Mouse (Mus musculus): ENCODE measurements around the gene Cptp.

The Cptp gene

DNA sequence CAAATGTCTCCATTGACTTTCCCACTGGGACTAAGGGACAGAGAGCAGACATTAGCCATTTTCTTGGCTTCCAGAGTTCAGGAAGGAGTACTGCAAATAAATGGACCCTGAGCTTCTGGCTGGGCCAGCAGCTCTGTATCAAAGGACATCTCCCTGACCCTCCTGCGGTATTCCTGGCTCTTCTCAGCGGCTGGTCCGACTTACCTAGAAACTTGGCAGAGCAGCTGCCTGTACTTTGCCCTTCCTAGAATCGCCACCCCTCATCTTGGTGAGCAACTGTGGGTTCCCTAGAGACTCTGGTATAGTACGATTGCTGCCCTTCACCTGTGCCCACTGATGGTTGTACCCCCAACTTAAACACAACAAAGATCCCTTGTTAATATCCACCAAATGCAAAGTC lies 26.0 kb downstream of the Cptp start:
- no peak for DNase-seq (ENCODE audit: inconsistent age in 2 of 2, low spot score in 1 of 2)

- no peak for DNase-seq (ENCODE audit: inconsistent age in 2 of 2, low spot score in 1 of 2)
Measured at GRCm38 (mm10) chr4:155841651-155842270, 27.5 kb downstream of the Cptp start.

- DNase-seq (ENCODE audit: inconsistent age in 2 of 2, low spot score in 1 of 2), result peak; percentile 78 to 90
Measured at GRCm38 (mm10) chr4:155841003-155841454, 28.2 kb downstream of the Cptp start.

DNA sequence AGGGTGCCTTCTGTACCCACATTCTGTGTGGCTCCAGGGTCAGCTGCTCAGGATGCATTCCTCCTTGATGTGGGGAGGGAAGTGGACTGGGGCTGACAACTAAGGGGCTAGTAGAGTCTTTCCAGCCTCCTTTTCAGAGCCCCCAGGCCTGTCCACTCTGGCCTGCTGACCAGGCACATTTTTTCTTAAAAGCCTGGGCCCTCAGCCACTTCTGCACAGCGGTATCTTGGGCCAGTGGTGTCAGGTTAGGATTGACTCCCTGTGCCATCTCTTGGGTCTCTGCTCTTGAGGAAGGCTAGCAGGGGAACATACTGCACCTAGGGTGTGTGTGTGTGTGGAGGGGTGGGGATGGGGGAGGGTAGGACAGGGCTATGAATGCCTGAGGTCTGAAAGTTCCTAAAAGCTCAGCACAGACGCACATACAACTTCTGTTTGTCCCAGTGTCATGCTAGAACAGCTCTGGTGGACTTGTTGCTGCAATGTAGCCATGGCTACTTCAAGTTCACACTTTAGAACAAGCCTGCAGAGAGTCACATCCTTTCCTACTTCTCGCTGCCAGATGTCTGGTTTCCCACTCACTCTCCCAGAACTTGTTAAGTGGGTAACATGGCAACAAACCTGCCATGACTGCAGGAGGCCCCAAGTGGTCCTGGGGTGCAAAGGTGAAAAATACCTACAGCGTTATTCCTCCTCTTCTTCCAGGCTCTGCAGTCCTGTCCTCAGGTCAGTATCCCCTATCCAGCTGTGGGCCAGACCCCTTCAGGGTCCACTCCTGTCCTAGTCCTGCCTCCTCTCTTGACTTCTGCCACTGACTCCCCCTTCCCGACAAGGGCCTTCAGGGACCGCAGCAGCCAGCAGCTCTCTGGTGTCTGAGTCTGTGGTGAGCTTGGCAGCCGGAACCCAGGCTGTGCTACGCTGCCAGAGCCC lies 28.9 kb downstream of the Cptp start:
- peak in 1 of 2 experiments; percentile 19 for DNase-seq (ENCODE audit: inconsistent age in 2 of 2, low spot score in 1 of 2)

DNA sequence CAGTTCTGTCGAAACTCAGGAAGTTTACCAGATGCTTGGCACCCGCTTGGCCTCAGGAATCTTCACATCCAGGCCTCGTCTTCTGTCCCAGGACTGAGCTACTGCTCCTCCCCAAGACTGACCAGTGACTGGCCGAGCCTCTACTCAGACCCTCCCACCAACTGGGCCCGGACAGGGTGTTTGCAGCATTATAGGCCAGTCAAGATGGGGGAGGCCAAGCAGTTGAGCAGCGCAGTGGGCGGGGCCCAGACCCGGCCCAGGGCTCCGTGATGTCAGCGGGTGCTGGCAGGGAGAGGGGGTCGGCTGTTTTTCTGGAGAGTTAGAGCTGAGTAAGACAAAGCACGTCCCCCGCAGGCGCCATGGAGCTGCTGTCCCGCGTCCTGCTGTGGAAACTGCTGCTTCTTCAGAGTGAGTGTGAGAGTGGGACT lies 29.7 kb downstream of the Cptp start, which contains the start of gene Mxra8:
TSS of gene Mxra8 (plus strand) at position 198 of the 428 bp plus-strand sequence.
- DNase-seq (ENCODE audit: inconsistent age in 2 of 2, low spot score in 1 of 2), result peak; percentile 88 to 90

GRCm38 (mm10) chr4:155838187-155839153 lies 30.8 kb downstream of the Cptp start:
- DNase-seq (ENCODE audit: inconsistent age in 2 of 2, low spot score in 1 of 2), result peak; percentile 14 to 37

DNA sequence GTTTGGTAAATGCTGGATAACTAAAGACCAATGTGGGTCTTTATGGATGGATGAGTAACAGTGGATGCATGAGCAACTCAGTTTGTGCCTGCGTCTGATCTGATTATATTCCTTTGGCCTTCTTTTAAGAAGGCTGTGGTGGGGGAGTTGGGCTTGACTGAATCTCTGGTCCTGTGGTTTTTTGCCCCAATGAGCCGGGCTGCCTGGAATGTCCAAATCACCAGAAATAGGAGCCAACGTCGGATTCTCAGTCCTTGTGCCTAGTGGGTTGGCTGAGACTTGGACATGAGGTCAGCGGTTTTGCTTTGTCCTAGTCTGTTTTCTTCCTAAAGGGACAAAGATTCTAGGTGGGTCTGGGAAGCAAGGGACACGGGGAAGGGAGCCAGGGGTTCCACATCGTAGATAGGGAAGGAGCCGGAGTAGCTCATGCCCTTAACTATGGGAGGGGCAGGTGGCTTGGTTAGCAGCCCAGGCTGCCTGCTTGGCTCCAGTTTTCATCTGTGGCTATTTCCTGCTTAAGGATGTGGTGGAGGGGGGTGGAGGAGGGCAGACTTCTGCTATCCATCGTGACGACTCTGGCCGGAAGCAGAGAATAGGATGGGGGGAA lies 31.7 kb downstream of the Cptp start:
- DNase-seq (ENCODE audit: inconsistent age in 2 of 2, low spot score in 1 of 2), result peak; percentile 36 to 56

DNA sequence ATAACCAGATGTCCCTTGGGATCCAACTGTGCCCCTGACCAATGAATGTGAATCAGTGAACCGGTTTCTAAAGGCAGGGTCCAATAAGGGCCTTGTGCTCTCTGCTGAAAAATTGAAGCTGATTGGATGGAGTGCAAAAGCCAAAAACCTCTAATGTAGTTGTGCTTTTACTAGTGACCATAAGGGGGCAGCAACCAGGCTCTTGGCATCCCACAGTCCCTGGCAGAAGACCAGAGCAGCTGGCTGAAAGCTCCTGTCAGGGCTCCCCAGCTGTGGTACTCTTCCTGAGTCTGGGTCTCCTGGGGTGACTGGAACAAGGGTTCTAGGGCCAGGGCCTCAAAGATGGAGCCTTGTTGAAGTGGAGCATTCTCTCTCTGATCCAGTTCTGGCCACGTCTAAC lies 35.4 kb downstream of the Cptp start:
- DNase-seq (ENCODE audit: inconsistent age in 2 of 2, low spot score in 1 of 2), result peak; percentile 82 to 94

DNA sequence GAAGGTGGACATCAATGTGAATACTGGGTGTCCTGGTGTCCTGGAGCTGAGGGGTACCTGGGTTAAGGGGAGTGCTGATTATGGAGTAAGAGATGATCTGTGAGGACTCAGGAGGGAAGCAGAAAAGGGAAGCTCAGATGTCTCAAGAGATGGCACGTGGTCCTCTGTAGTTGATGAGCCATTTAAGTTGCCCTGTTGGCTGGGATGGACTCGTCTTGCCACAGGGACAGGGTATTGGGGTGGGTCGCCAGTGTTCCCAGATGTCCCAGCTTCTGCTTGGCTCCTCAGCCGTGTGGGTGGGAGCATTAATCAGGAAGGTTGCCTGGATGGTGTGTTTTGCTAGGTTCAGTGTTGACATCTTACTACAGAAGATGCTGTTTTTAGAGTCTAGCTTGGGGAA lies 36.0 kb downstream of the Cptp start:
- DNase-seq (ENCODE audit: inconsistent age in 2 of 2, low spot score in 1 of 2), result no peak

DNA sequence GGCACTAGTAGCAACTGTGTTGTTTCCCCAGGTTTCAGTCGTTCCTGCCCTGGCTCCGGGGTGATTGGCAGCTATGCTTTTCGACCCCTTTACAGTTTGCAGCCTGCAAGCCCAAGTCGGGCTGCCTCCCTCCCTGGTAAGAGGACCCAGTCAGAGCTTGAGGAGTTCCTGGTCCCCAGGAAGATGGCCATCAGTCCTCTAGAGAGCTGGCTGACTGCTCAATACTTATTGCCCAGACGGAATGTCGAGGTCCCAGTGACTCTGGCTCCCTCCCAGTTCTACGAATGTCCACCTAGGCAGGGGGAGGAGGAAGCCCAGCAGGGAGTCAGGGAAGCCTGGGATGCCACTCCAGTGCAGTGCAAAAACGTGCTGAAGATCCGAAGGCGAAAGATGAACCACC lies 36.9 kb downstream of the Cptp start:
- DNase-seq (ENCODE audit: inconsistent age in 2 of 2, low spot score in 1 of 2), result no peak

DNA sequence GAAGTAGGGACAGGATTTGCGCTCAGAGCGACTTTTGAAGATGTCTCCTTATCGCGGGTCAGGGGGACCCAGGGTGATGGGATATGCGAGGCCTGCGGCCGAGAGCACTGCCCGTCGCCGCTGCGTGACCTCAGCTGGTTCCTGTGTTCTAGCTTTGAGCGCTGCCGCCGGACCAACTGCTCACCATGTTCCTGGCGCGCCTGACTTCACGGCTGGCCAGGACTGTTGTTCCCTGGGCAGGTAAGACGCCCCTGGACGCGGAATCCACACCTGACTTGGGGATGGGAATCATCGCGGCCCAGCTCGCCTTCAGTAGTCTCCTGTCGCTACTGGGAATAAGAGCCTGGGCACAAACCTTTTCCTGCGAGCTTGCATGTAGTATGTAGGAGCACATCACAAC lies 37.4 kb downstream of the Cptp start:
- DNase-seq (ENCODE audit: inconsistent age in 2 of 2, low spot score in 1 of 2), result no peak

GRCm38 (mm10) chr4:155831205-155831766 lies 38.0 kb downstream of the Cptp start, which contains the start of gene Aurkaip1:
Gene Aurkaip1, plus strand, starts transcription at chr4:155831272.
- DNase-seq (ENCODE audit: inconsistent age in 2 of 2, low spot score in 1 of 2), result peak; percentile 96 to 98

- no peak for DNase-seq (ENCODE audit: inconsistent age in 2 of 2, low spot score in 1 of 2)
Measured at GRCm38 (mm10) chr4:155830596-155830995, 38.6 kb downstream of the Cptp start.

DNA sequence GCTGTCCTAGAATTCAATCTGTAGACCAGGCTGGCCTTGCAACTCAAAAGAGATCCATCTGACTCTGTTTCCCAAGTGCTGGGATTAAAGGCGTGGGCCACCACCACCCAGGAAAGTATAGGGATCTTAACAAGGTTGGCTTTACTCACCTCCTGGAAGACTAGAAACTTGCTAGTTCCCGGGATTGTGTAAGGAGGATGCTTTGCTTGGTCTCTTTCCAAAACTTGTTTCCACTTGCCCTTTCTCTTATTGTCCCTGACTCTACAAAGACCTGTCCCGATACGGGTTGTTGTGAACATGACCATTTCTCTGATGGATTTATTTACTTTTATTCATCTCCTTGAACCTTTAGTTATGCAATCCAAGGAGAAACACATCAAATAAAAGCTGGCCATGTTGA lies 39.4 kb downstream of the Cptp start:
- peak in 1 of 2 experiments; percentile 65 for DNase-seq (ENCODE audit: inconsistent age in 2 of 2, low spot score in 1 of 2)

DNA sequence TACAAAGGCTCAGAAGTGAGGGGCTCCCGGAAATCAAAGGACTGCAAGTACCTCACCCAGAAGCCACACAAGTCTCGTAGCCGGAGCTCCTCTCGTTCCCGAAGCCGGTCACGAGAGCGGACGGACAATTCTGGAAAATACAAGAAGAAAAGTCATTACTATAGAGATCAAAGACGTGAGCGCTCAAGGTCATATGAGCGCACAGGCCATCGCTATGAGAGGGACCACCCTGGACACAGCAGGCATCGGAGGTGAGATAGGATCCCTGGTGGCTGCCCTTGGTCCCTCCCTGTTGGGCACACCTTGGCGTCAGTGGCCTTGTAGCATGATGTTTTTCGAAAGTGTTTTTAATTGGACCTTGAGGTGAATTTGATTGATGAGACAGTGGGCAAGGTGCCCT lies 45.8 kb downstream of the Cptp start:
- peak; percentile 38 to 83 for DNase-seq (ENCODE audit: inconsistent age in 2 of 2, low spot score in 1 of 2)

GRCm38 (mm10) chr4:155821025-155821424 lies 48.2 kb downstream of the Cptp start:
- DNase-seq (ENCODE audit: inconsistent age in 2 of 2, low spot score in 1 of 2), result peak in 1 of 2 experiments; percentile 56

DNA sequence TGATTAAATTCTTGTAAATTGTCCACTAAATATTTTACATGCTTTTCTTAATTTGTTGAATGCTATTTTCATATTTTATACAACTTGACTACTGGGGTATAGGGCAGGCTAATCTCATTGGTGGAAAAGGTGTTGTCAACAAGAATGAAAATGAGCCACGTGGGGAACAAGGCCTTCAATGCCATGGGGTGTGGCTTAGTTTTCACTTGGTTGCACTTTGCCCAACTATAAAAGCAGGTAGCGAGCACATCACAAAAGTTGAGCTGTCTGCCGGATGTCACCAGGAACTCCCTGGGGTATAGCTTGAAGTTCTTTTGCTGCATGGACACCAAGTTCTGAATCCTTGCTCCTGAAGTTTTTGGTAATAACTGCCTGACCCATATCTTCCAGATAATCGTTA lies 51.7 kb downstream of the Cptp start:
- DNase-seq (ENCODE audit: inconsistent age in 2 of 2, low spot score in 1 of 2), result peak in 1 of 2 experiments; percentile 16
